Mouse (Mus musculus) liver, embryonic 16.5 days (tissue): Measurements from ENCODE around the gene Capn13. TPM values are rescaled to one million over a fixed set of nuclear protein-coding genes. Genes with fewer than 3 reads are reported as not detected.

ENCODE experiments used
- ATAC-seq: fragments of 200-750 bp; cut with Nextera tagmentation; 2 replicates; pipeline ENCODE4 v1.8.0; 2017; ENCODE audit warnings: low read depth, mild to moderate bottlenecking, moderate number of reproducible peaks, moderate library complexity
- H3K27ac ChIP-seq: fragments of 300-500 bp; sonication (generic); 2 replicates; pipeline ENCODE4 v1.5.1; 2014; ENCODE audit warnings: mild to moderate bottlenecking, low read length
- H3K27me3 ChIP-seq: fragments of 300-500 bp; sonication (generic); 2 replicates; pipeline ENCODE4 v1.6.1; 2014; ENCODE audit warnings: low read depth, low read length, mixed read lengths; ENCODE audit not compliant: control insufficient read depth, insufficient read depth
- H3K36me3 ChIP-seq: fragments of 300-500 bp; sonication (generic); 2 replicates; pipeline ENCODE4 v1.6.1; 2014; ENCODE audit warnings: mild to moderate bottlenecking; ENCODE audit not compliant: control insufficient read depth, insufficient read depth
- H3K4me1 ChIP-seq: fragments of 300-500 bp; sonication (generic); 2 replicates; pipeline ENCODE4 v1.6.1; 2014; ENCODE audit warnings: low read depth, low read length, mixed read lengths; ENCODE audit not compliant: control insufficient read depth
- H3K4me2 ChIP-seq: fragments of 300-500 bp; sonication (generic); 2 replicates; pipeline ENCODE4 v1.6.1; 2014; ENCODE audit warnings: low read depth, low read length, mixed read lengths
- H3K4me3 ChIP-seq: fragments of 300-500 bp; sonication (generic); 2 replicates; pipeline ENCODE4 v1.5.1; 2014; ENCODE audit warnings: low read depth, mild to moderate bottlenecking, low read length
- H3K9ac ChIP-seq: fragments of 300-500 bp; sonication (generic); 2 replicates; pipeline ENCODE4 v1.6.1; 2014; ENCODE audit warnings: low read depth, low read length
- H3K9me3 ChIP-seq: fragments of 300-500 bp; sonication (generic); replicated peaks from 2 replicates; pipeline ENCODE4 v1.6.1; 2016; ENCODE audit warnings: low read length; ENCODE audit not compliant: control insufficient read depth
- WGBS: fragments of 180-500 bp; shearing (Covaris S2); extraction: QIAGEN DNeasy Blood & Tissue Kit; methylation state at CpG from one replicate; pipeline ENCODE4 v1.1.7; 2014; ENCODE audit not compliant: insufficient replicate concordance; 5-methylcytosine and 5-hydroxymethylcytosine counted together
- polyA plus RNA-seq: library from polyadenylated mRNA; unstranded; fragments of >200 nt; fragmentation: Nextera tagmentation; extraction: Ambion mirVana; gene quantifications from 2 replicates; pipeline ENCODE4 v1.2.1, GENCODE M21; 2015

Capn13 gene
- not detected in 2 replicates for polyA plus RNA-seq

DNA sequence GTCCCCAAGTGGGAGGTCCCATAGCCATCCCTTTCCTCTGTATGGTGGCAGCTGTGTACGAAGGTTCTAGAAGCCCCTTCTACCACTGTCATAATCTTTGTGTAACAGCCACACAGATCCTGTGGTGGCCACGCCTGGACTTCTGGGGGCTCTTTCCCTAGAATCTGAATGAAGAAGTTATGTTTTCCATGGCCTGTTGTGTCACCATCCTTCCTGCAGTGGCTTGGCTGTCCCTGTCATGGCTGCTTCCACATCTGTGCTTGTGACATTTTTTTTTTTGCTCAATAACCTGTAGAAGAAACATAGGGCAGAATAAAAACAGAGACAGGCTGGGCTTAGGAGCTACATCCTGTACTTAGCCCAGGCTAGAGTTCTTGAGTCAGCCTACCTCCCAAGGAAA lies at the start of gene Capn13:
Capn13 (minus strand) TSS at position 5 of the 400 bp plus-strand sequence.
- no peak within 1 kb of the TSS for H3K4me3 ChIP-seq
- no peak for ATAC-seq
- no peak within 1 kb of the TSS for H3K27ac ChIP-seq
- no peaks in the 10 kb centered on the region for H3K4me1 ChIP-seq
- H3K9ac ChIP-seq, result no peak within 1 kb of the TSS
- H3K9me3 ChIP-seq, result no peaks in the 10 kb centered on the region
- no peaks in the 10 kb centered on the region for H3K36me3 ChIP-seq
- WGBS, result 28% methylated on average over 2 of the region's 2 CpGs
- no peak within 1 kb of the TSS for H3K4me2 ChIP-seq
- no peaks in the 10 kb centered on the region for H3K27me3 ChIP-seq

DNA sequence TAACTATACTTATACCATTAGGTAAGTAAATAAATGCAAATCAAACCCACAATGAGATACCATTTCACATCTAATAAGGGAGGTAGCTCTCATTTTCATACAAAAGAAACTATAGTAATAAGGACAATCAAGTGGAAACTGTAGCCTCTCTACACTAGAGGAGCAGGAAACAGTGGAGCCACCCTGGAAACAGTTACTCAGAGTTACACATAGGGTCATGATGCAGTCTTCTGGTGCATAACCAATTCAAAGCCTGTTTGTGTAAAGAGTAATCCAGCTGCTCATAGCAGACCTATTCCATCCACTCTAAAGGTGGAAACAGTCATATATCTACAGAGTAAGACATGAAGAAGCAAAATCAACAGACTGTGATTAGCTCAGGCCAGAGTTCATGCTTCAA lies 48.4 kb upstream of the Capn13 start:
- no peak for ATAC-seq
- H3K4me2 ChIP-seq, result no peak overlapping the region
- H3K36me3 ChIP-seq, result no peaks in the 10 kb centered on the region
- H3K27me3 ChIP-seq, result no peaks in the 10 kb centered on the region
- no peak overlapping the region for H3K4me3 ChIP-seq
- no peaks in the 10 kb centered on the region for H3K4me1 ChIP-seq
- no peaks in the 10 kb centered on the region for H3K9me3 ChIP-seq
- H3K9ac ChIP-seq, result no peak overlapping the region
- no peak overlapping the region for H3K27ac ChIP-seq

DNA sequence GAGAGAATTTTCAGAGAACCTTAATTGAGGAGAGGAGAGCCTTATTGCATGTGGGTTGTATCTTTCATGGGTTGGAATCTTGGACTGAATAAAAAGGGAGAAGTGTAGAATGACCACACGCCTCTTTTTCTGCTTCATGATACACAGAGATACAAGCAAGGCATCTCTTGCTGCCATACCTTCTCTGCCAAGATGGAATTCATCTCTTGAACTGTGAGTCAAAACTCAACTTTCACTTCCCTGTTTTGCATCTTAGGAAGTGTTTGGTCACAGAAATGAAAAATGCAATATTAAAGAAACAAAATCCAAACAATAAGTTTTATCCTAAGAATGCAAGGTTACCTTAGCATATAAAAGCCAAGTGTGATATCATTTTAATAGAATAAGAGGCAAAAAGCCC lies 40.1 kb upstream of the Capn13 start:
- Histone ChIP-seq H3K36me3 (no peaks in the 10 kb centered on the region), H3K4me1 (no peaks in the 10 kb centered on the region), H3K27me3 (no peaks in the 10 kb centered on the region), H3K27ac (no peak overlapping the region), H3K9me3 (no peaks in the 10 kb centered on the region), H3K4me2 (no peak overlapping the region), H3K9ac (no peak overlapping the region), H3K4me3 (no peak overlapping the region)
- ATAC-seq, result no peak
- 57% methylated on average over 1 of the region's 1 CpGs for WGBS

DNA sequence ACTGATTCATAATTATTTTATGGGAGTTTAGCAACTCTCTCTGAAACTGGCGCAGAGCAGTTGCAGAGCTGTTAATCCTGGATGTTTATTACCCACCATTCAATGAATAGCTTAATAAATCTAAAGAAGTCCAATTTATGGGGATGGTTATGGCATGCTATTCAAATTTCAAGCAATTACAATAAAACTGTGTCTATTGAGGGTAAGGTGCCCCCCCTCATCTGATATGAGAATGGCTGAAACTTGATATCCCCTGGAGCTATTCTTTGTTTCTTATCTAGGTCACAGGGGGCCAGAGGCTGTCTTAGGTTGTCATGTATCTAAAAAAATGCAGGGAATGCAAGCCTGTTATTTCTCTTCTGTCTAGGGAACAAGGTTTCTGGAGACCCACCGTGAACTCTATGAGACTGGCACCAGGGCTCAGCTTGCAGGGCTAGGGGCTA lies 31.9 kb upstream of the Capn13 start:
- H3K4me3 ChIP-seq, result no peak overlapping the region
- no peaks in the 10 kb centered on the region for H3K36me3 ChIP-seq
- no peak overlapping the region for H3K9ac ChIP-seq
- ATAC-seq, result no peak
- no peaks in the 10 kb centered on the region for H3K4me1 ChIP-seq
- H3K27ac ChIP-seq, result no peak overlapping the region
- WGBS, result 37% methylated on average over 2 of the region's 2 CpGs
- no peak overlapping the region for H3K4me2 ChIP-seq
- no peaks in the 10 kb centered on the region for H3K9me3 ChIP-seq
- no peaks in the 10 kb centered on the region for H3K27me3 ChIP-seq

DNA sequence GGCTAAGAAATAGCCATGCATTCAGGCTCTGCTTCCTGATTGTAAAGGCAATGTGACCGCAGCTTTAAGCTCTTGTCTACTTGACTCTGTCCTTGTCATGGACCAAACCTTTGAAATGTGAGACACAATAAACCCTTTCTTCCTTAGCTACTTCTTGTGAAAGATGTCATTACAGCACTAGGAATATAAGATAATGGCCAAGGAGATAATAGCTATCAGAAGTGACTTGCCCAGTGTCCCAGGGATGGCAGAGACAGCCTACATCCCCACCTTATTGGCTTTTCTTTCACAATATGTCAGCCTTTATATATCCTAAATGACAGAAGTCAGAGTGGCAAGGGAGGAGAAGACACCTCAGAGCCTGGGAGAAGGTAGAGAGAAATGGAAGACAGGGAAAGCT lies 31.4 kb upstream of the Capn13 start:
- no peaks in the 10 kb centered on the region for H3K9me3 ChIP-seq
- H3K36me3 ChIP-seq, result no peaks in the 10 kb centered on the region
- H3K4me2 ChIP-seq, result no peak overlapping the region
- H3K4me1 ChIP-seq, result no peaks in the 10 kb centered on the region
- no peak for ATAC-seq
- 79% methylated on average over 1 of the region's 1 CpGs for WGBS
- no peak overlapping the region for H3K9ac ChIP-seq
- no peaks in the 10 kb centered on the region for H3K27me3 ChIP-seq
- no peak overlapping the region for H3K27ac ChIP-seq
- H3K4me3 ChIP-seq, result no peak overlapping the region

DNA sequence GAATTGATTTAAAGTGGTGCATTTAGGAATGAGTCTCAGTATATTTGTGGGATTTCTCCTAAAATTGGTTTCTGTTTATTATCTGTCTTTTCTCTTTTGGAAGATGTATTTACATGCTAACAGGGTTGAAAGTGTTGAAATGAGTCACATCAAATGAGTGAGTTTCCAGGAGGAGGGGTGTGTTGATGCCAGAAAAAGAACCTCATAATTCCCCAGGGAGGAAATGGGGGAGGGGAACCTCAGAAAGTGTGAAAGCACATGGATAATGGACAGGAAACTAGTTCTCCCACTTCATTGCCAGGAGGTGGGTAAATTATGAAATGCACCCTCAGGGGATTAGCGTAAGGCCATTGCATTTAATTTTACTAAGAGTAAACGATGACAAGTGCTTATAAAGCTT lies 16.7 kb upstream of the Capn13 start:
- no peak overlapping the region for H3K9ac ChIP-seq
- no peak for ATAC-seq
- no peaks in the 10 kb centered on the region for H3K27me3 ChIP-seq
- no peaks in the 10 kb centered on the region for H3K36me3 ChIP-seq
- H3K9me3 ChIP-seq, result no peaks in the 10 kb centered on the region
- no peak overlapping the region for H3K4me3 ChIP-seq
- 39% methylated on average over 2 of the region's 2 CpGs for WGBS
- H3K4me1 ChIP-seq, result no peaks in the 10 kb centered on the region
- H3K27ac ChIP-seq, result no peak overlapping the region
- H3K4me2 ChIP-seq, result no peak overlapping the region

DNA sequence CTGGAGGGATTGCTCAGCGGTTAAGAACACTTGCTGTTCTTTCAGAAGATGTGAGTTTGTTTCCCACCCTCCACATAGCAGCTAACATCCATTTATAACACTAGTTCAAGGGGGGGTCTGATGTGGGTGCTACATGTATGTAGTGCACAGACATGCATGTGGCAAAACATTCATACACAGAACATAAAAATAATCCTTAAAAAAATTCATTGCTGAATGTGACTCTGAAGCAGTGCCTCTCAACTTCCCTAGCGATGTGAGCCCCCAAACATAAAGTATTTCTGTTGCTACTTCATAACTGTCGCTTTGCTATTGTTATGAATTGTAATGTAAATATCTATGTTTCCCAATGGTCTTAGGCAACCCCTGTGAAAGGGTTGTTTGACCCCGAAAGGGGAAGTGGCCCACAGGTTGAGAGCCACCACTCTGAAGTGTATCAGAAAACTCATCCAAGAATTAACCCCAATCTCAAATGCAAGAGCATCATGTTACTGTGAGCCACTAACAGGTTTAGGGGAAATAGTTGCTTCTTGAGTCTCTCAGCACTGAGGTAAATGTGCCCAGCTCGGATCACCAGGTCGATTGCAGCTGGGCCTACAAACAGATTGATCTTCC lies 15.6 kb upstream of the Capn13 start:
- no peaks in the 10 kb centered on the region for H3K4me1 ChIP-seq
- no peak overlapping the region for H3K27ac ChIP-seq
- no peak for ATAC-seq
- no peaks in the 10 kb centered on the region for H3K27me3 ChIP-seq
- 36% methylated on average over 6 of the region's 6 CpGs for WGBS
- no peak overlapping the region for H3K9ac ChIP-seq
- H3K4me2 ChIP-seq, result no peak overlapping the region
- no peaks in the 10 kb centered on the region for H3K36me3 ChIP-seq
- no peaks in the 10 kb centered on the region for H3K9me3 ChIP-seq
- H3K4me3 ChIP-seq, result no peak overlapping the region

DNA sequence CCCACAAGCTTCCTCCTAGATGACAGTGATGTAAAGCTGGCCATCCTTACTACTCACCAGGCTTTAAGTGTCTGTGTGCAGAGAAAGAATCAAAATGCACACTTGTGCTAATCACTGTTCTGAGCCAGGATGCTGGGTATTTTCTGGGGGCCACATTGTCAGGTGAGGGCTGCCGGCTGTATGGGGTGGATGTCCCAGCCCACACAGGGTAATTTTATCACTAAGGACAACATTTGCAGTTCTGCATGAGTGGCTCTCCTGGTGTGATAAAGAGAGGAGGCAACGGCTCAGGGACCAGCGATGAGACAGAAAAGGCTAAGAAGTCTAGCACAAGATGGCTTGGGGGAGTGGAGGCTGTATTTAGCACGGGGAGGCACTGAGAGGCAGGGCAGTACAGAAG lies 11.2 kb upstream of the Capn13 start:
- H3K4me2 ChIP-seq, result no peak overlapping the region
- no peaks in the 10 kb centered on the region for H3K4me1 ChIP-seq
- no peak overlapping the region for H3K27ac ChIP-seq
- H3K4me3 ChIP-seq, result no peak overlapping the region
- H3K9ac ChIP-seq, result no peak overlapping the region
- WGBS, result 44% methylated on average over 4 of the region's 4 CpGs
- no peaks in the 10 kb centered on the region for H3K27me3 ChIP-seq
- no peak for ATAC-seq
- no peaks in the 10 kb centered on the region for H3K36me3 ChIP-seq
- H3K9me3 ChIP-seq, result no peaks in the 10 kb centered on the region

DNA sequence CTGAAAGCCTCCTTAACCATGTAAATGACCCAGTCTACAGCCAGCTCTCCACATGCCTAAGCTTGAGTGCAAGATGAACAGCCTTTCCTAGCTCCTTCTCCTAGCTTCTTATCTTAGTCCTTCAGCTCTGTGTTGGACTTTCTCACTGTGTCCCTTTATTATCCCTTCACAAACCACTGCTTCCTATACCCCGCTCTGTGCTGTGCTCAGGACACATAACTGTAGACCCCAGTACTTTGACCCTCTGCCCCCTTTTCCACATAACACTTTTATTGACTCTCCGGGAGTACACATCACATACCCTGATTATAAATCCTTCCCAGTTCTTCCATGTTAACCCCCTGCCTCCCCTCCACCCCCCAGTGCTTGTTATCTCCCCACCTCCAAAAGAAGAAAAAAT lies 606 bp upstream of the Capn13 start:
- Histone ChIP-seq H3K9me3 (no peaks in the 10 kb centered on the region), H3K4me1 (no peaks in the 10 kb centered on the region), H3K27ac (no peak overlapping the region), H3K4me2 (no peak overlapping the region), H3K4me3 (no peak overlapping the region), H3K27me3 (no peaks in the 10 kb centered on the region), H3K9ac (no peak overlapping the region), H3K36me3 (no peaks in the 10 kb centered on the region)
- WGBS, result 58% methylated on average over 2 of the region's 2 CpGs
- no peak for ATAC-seq
